Mouse (Mus musculus) heart, embryonic 10.5 days (tissue): ENCODE data around the gene Yif1a. TPM values are rescaled to one million over a fixed set of nuclear protein-coding genes. Genes with fewer than 3 reads are reported as not detected.

Experiments used
- DNase-seq: peaks from one replicate; pipeline ENCODE4 v3.0.0-alpha.2; 2017; ENCODE audit warnings: low spot score
- H3K27ac ChIP-seq: fragments of 300-500 bp; sonication (generic); 2 replicates; pipeline ENCODE4 v1.5.1; 2016; ENCODE audit warnings: mild to moderate bottlenecking
- H3K27me3 ChIP-seq: fragments of 300-500 bp; sonication (generic); 2 replicates; pipeline ENCODE4 v1.6.1; 2016; ENCODE audit warnings: mild to moderate bottlenecking; ENCODE audit not compliant: poor library complexity, insufficient read depth, severe bottlenecking
- H3K36me3 ChIP-seq: fragments of 300-500 bp; sonication (generic); 2 replicates; pipeline ENCODE4 v1.6.1; 2016; ENCODE audit warnings: mild to moderate bottlenecking, moderate library complexity
- H3K4me1 ChIP-seq: fragments of 300-500 bp; sonication (generic); 2 replicates; pipeline ENCODE4 v1.6.1; 2016; ENCODE audit warnings: mild to moderate bottlenecking
- H3K4me3 ChIP-seq: fragments of 300-500 bp; sonication (generic); 2 replicates; pipeline ENCODE4 v1.5.1; 2016; ENCODE audit warnings: mild to moderate bottlenecking, moderate library complexity
- H3K9me3 ChIP-seq: fragments of 300-500 bp; sonication (generic); 2 replicates; pipeline ENCODE4 v1.6.1; 2016; ENCODE audit warnings: mild to moderate bottlenecking, moderate library complexity
- WGBS: fragments of 180-500 bp; shearing (Covaris S2); methylation state at CpG from one replicate; pipeline ENCODE4 v1.1.7; 2016; 5-methylcytosine and 5-hydroxymethylcytosine counted together
- polyA plus RNA-seq: library from polyadenylated mRNA; unstranded; fragments of >200 nt; fragmentation: Nextera tagmentation; extraction: Ambion mirVana; gene quantifications from 2 replicates; pipeline ENCODE4 v1.2.1, GENCODE M21; 2016

Gene Yif1a
- polyA plus RNA-seq = 94.9 and 104 TPM in 2 replicates

GRCm38 (mm10) chr19:5087884-5088728 is at the start of gene Yif1a:
TSS of gene Yif1a (plus strand) at chr19:5088538.
- H3K4me3 ChIP-seq = peak within 1 kb of the TSS; percentile 94
- peaks cover 37% of the 10 kb centered on the region for H3K36me3 ChIP-seq
- under 1% methylated on average over 58 of the region's 58 CpGs for WGBS
- peak within 1 kb of the TSS; percentile 88 for H3K27ac ChIP-seq
- peaks cover 34% of the 10 kb centered on the region for H3K27me3 ChIP-seq
- H3K9me3 ChIP-seq = no peaks in the 10 kb centered on the region
- DNase-seq = peak; percentile 98
- peaks cover 31% of the 10 kb centered on the region for H3K4me1 ChIP-seq

DNA sequence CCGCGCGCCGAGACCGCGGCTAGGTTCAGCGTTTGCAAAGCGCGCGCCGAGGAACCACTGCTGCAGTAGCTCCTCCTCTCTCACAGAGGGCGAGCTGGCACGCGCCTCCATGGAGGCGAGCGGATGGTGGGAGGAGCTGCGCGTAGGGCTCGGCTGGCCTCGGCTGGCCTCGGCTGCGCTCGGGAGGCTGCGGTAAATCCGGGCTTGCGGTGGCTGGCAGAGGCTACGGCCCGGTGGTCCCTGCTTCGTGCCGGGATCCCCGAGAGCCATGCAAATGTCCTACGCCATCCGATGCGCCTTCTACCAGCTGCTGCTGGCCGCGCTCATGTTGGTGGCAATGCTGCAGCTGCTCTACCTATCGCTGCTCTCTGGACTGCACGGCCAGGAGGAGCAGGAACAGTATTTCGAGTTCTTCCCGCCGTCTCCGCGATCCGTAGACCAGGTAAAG is 49.6 kb upstream of the Yif1a start, which contains the start of the genes B4gat1 and AC124502.3:
TSS of gene B4gat1 (plus strand) at position 118 of the 448 bp plus-strand sequence.
TSS of gene AC124502.3 (plus strand) at position 183 of the 448 bp plus-strand sequence.
- H3K36me3 ChIP-seq = peaks cover under 1% of the 10 kb centered on the region
- H3K4me1 ChIP-seq = peaks cover 33% of the 10 kb centered on the region
- peak within 1 kb of the TSS; percentile 87 for H3K27ac ChIP-seq
- WGBS = under 1% methylated on average over 37 of the region's 44 CpGs
- H3K4me3 ChIP-seq = peak within 1 kb of the TSS; percentile 85
- H3K27me3 ChIP-seq = no peaks in the 10 kb centered on the region
- DNase-seq = peak; percentile 95
- H3K9me3 ChIP-seq = no peaks in the 10 kb centered on the region

DNA sequence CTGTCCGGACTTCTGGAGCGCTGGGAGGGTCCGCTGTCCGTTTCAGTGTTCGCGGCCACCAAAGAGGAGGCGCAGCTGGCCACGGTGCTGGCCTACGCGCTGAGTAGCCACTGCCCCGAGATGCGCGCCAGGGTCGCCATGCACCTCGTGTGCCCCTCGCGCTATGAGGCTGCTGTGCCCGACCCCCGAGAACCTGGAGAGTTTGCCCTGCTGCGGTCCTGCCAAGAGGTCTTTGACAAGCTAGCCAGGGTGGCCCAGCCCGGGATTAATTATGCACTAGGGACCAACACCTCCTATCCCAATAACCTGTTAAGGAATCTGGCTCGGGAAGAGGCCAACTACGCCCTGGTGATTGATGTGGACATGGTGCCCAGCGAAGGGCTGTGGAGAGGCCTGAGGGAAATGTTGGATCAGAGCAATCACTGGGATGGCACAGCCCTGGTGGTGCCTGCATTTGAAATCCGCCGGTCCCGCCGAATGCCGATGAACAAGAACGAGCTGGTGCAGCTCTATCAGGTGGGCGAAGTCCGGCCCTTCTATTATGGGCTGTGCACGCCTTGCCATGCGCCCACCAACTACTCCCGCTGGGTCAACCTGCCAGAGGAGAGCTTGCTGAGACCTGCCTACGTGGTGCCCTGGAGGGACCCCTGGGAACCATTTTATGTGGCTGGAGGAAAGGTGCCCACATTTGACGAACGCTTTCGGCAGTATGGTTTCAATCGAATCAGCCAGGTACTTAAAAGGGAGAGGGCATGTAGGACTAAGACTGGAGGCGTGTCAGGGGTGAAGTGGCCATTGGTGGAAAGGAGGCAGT is 48.8 kb upstream of the Yif1a start:
- H3K4me3 ChIP-seq = peak overlapping the region; percentile 85
- WGBS = 17% methylated on average over 41 of the region's 41 CpGs
- H3K36me3 ChIP-seq = peaks cover 6% of the 10 kb centered on the region
- no peaks in the 10 kb centered on the region for H3K9me3 ChIP-seq
- H3K4me1 ChIP-seq = peaks cover 33% of the 10 kb centered on the region
- DNase-seq = no peak
- H3K27ac ChIP-seq = peak overlapping the region; percentile 87
- no peaks in the 10 kb centered on the region for H3K27me3 ChIP-seq

DNA sequence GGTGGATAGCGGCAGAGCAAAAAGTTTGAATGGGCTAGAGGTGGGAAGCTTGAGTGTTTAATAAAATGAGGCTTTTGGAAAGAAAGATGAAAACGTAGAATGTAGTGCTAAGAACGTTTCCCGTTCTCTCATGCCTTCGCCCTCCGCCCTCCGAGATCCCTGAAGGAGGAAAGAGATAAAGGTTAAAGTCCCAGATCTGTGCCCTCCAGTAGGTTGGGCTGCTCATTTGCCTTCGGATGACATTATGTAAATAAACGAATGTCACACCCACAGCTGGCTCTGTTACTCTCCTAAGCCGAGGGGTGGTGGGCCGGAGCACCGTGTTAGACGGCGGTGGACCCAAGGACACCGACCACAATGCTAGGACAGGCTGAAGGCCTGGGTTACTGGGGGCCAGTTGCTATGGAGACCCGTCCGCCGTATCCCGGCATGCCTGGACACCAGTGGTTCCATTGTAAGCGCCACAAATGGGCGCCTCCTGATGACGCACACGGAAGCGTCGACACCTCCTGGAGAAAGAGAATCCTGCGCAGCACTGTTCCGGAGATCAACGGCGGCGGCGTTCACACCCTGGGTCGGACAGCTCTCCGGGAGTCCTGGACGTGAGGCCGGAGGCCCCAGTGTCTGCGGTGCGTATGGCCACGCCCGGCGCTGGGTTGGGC is 47.3 kb upstream of the Yif1a start, which contains the start of gene Brms1:
TSS of gene Brms1 (plus strand) at position 493 of the 662 bp plus-strand sequence.
- Histone ChIP-seq H3K4me3 (peak within 1 kb of the TSS; percentile 85), H3K27ac (peak within 1 kb of the TSS; percentile 84)
- DNase-seq = peak; percentile 98

DNA sequence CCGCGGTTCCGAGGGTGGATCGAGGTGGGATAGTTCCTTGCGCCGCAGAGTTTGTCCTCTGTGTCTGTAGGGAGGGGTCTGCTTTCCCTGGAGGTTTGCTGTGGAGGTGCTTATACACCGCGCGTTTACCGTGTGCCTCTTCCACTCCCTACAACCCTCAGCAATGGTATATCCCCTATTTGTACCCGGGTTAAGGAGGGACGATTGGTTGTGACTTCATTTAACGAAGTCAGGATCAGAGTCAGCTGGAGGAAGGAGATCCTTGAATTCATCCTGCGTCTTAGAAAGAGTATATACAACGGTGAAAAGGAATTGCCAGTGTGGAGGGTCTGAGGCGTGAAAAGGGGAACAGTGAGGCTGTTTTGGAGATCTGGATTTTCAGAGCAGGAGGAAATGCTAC is 46.8 kb upstream of the Yif1a start:
- peak; percentile 61 for DNase-seq
- Histone ChIP-seq H3K36me3 (peaks cover 22% of the 10 kb centered on the region), H3K4me3 (peak overlapping the region; percentile 85), H3K9me3 (no peaks in the 10 kb centered on the region), H3K27me3 (no peaks in the 10 kb centered on the region), H3K4me1 (peaks cover 33% of the 10 kb centered on the region), H3K27ac (peak overlapping the region; percentile 84)
- WGBS = 2% methylated on average over 16 of the region's 16 CpGs

More for the DNA sequence above, 47.3 kb upstream of the Yif1a start, which contains the start of gene Brms1:
- Histone ChIP-seq H3K36me3 (peaks cover 16% of the 10 kb centered on the region), H3K4me1 (peaks cover 33% of the 10 kb centered on the region), H3K9me3 (no peaks in the 10 kb centered on the region), H3K27me3 (no peaks in the 10 kb centered on the region)
- WGBS = 6% methylated on average over 40 of the region's 40 CpGs

- peaks cover 7% of the 10 kb centered on the region; the same call in 1 of the 2 replicates for H3K27me3 ChIP-seq
- no peaks in the 10 kb centered on the region for H3K9me3 ChIP-seq
- H3K36me3 ChIP-seq = peaks cover 52% of the 10 kb centered on the region
- H3K4me1 ChIP-seq = peaks cover 34% of the 10 kb centered on the region
- H3K27ac ChIP-seq = no peak overlapping the region
- DNase-seq = no peak
- H3K4me3 ChIP-seq = no peak overlapping the region
- 73% methylated on average over 4 of the region's 4 CpGs for WGBS
These were observed 42.8 kb upstream of the Yif1a start for GRCm38 (mm10) chr19:5045531-5045930.

GRCm38 (mm10) chr19:5048138-5049056 is 39.9 kb upstream of the Yif1a start:
- Histone ChIP-seq H3K9me3 (no peaks in the 10 kb centered on the region), H3K27me3 (peaks cover 35% of the 10 kb centered on the region), H3K4me1 (peaks cover 47% of the 10 kb centered on the region), H3K27ac (no peak overlapping the region), H3K4me3 (no peak overlapping the region), H3K36me3 (peaks cover 58% of the 10 kb centered on the region)
- DNase-seq = no peak
- 82% methylated on average over 14 of the region's 14 CpGs for WGBS

DNA sequence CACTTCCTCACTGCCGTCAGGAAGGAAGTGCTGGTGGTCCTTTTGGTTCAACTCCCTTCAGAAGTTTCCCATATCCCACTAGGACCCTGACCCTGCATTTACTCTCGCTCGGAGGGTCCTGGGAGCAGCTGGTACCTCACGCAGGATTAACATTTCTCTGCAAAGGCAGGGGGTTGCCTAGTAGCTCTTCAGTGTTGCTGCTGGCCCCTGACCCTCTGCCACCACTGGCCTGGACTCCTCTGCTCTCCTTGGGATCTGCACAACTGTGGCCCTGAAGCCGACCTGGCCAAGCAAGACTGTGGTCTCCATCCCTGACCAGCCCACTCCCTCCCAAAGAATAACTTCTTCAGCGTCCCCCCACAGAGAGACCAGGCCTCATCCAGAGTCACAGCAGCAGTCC is 39.0 kb upstream of the Yif1a start:
- DNase-seq = no peak
- H3K9me3 ChIP-seq = no peaks in the 10 kb centered on the region
- 0 out of 2 replicates have a peak overlapping the region, but pooled peaks have one; percentile 22 for H3K27ac ChIP-seq
- peaks cover 45% of the 10 kb centered on the region for H3K27me3 ChIP-seq
- peaks cover 55% of the 10 kb centered on the region for H3K36me3 ChIP-seq
- no peak overlapping the region for H3K4me3 ChIP-seq
- whole genome bisulfite sequencing = 79% methylated on average over 6 of the region's 6 CpGs
- H3K4me1 ChIP-seq = peaks cover 47% of the 10 kb centered on the region

- Histone ChIP-seq H3K36me3 (peaks cover 52% of the 10 kb centered on the region), H3K4me3 (peak within 1 kb of the TSS; percentile 49), H3K4me1 (peaks cover 47% of the 10 kb centered on the region), H3K27me3 (peaks cover 53% of the 10 kb centered on the region), H3K27ac (peak within 1 kb of the TSS; percentile 76), H3K9me3 (no peaks in the 10 kb centered on the region)
- peak; percentile 87 for DNase-seq
- 16% methylated on average over 14 of the region's 14 CpGs for WGBS
These were observed 38.1 kb upstream of the Yif1a start, which contains the start of gene Rin1 for GRCm38 (mm10) chr19:5050047-5050905. TSS of gene Rin1 (plus strand) at chr19:5050481.

DNA sequence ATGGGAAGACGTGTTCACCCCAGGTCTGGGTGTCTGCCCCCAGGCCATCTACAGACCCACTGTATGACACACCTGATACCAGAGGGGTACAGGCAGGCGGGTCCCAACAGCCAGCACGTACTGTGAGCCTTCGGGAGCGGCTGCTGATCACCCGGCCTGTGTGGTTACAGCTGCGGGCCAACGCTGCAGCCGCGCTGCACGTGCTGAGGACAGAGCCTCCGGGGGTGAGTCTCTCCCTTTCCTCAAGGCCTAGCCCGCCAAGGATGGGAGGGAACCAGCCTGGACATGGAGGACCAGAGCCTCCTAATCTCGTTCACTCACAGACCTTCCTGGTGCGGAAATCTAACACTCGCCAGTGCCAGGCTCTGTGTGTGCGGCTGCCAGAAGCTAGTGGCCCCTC is 37.3 kb upstream of the Yif1a start:
- H3K9me3 ChIP-seq = no peaks in the 10 kb centered on the region
- WGBS = 4% methylated on average over 17 of the region's 17 CpGs
- H3K36me3 ChIP-seq = peaks cover 44% of the 10 kb centered on the region
- H3K27me3 ChIP-seq = peaks cover 57% of the 10 kb centered on the region
- H3K27ac ChIP-seq = peak overlapping the region; percentile 76
- H3K4me3 ChIP-seq = peak overlapping the region; percentile 49
- DNase-seq = no peak
- H3K4me1 ChIP-seq = peaks cover 47% of the 10 kb centered on the region

DNA sequence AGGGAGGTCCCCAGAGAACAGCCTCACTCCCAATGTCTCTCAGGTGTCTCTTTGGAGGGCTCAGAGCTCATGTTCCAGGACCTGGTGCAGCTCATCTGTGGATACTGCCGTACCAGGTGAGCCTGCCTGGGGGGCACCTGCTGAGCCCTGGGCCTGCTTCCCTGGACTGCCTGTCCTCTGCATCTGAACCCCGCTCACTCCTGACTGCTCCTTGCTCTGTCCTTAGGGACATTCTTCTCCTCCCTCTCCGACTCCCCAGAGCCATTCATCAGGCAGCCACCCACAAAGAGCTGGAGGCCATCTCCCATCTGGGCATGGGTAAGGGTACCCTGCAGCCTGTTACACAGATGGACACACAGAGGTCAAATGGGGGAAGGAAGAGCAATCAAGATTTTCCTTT is 36.8 kb upstream of the Yif1a start:
- peak overlapping the region; percentile 76 for H3K27ac ChIP-seq
- peaks cover 39% of the 10 kb centered on the region for H3K36me3 ChIP-seq
- peak overlapping the region; percentile 49 for H3K4me3 ChIP-seq
- H3K4me1 ChIP-seq = peaks cover 52% of the 10 kb centered on the region
- 36% methylated on average over 3 of the region's 3 CpGs for WGBS
- DNase-seq = no peak
- H3K27me3 ChIP-seq = peaks cover 57% of the 10 kb centered on the region
- no peaks in the 10 kb centered on the region for H3K9me3 ChIP-seq
